Mouse (Mus musculus): ENCODE measurements at regions not wholly inside any gene's neighbourhood (a gene's known extent, or its start where the extent isn't known, plus 50 kb on each side); places are given as distances from the start of the nearest gene placed in this dataset.

DNA sequence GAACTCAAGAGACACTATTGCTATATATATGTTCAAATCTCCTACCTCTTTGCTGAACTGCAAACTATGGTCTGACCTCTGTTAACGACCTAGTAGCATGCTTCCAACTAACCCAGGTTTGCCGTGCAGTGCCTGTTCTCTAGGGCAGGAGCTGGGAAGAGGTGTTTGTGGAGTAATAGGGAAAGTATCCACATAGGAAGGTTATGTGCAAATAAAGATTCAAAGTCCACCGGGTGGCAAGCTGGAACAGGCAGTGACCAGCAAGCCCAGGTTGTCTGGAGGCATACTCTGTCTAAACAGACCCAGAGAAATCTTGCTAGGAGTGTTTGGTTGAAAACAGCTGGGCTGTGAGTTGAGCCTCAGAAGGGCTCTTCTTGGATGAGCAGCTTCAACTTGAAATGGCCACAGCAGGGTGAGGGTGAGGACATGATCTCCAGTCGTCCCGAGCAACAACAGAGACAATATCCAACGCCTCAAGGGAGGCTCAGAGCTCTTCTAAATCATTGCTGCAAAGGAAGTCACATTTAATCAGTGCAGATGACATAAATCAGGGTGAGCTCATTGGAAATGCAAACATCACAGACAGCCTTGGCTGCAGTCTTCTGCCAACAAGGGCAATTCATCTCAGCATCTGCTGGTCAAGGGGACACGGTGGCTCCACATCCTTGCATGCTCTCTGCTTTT lies 846.7 kb downstream of the Synb start:
- peak in 1 of 2 experiments; percentile 10 for DNase-seq (ENCODE audit: low spot score in 2 of 2)

DNA sequence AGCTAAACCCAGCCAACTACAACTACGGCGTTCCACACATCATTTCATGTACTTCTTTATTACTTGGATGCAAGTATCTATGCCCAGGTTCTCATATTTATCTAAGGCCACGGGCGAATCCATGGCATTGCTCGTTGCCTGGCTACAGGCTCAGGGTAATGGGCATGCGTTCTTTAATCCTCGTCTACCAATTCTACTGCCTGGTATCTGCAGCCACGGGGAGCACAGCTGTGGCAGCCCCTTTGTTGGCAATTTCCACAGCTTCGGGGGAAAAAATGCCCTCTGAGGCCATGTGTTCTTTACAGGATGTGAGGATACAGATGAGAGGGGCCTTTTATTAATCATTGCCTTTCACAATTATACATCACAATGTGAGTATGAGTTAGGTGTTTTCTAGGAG lies 860.8 kb downstream of the Synb start:
- DNase-seq (ENCODE audit: low spot score in 2 of 2), result no peak

DNA sequence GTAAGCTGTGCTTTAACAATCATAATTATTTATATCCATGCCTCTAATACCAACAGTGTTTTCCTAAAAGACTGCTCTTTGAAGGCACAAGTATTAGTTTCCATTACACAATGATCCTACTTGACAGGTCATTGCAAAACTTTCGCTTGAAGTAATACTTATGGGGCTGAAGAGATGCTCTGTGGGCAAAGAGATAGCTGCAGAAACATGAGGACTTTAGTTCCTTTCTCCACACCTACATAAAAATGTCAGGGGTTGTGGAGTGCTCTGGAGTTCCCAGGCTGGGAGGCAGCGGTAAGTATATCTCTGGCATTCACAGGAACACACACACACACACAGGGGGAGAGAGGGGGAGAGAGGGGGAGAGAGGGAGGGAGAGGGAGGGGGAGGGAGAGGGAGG lies 862.0 kb downstream of the Synb start:
- no peak for DNase-seq (ENCODE audit: low spot score in 2 of 2)

DNA sequence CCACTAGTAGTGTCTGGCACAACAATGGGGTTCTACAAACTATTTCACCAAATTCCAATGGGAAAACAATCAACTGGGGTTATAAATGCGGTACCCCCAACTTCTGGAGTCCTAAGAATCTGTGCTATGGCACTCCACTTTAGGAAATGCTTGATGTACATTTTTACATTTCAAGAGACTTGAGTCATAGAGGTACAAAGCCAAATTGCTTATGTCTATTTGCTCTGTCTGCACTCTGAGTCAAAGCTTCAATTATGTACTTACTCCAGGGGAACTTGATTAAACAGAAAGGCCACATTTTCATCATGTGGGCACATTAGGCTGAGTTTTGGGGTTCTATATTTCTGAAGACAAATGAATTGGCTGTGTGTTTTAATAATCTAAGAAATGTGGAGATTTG lies 866.9 kb downstream of the Synb start:
- DNase-seq (ENCODE audit: low spot score in 2 of 2), result no peak

DNA sequence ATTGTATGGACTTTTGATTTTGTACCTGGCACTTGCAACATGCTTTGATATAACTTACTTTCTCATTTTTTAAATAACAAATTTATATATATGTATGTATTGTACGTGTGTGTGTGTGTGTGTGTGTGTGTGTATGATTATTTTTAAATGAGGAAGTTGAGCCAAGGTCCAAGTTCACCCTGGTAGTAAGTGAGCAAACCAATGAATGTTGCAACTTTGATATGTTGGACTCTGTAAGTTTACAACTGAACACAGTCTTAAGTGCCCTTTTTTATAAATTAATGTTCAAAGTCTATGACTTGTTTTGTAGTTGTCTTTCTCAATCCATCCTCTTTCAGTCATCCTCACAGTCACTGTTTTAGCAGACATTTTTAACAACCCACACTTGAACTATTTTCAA lies 901.7 kb downstream of the Synb start:
- DNase-seq (ENCODE audit: low spot score in 2 of 2), result no peak

DNA sequence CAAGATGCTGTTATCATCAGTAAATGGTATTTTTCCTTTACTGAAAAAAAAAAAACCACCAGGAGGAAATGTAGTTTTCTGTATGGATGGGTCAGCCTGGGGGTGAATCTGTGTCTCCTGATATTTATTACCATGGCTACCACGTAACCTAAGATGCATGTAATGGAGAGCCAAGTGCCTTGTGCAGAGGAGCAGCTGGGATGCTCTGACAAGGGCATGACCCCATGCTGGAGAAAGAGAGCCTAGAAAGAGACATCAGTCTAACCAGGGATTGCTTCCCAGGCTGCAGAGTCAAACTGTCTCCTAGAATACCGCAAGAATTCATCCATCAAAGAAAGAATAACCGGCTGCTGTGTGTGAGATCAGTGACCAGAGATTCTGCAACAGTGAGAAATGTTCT lies 902.2 kb downstream of the Synb start:
- DNase-seq (ENCODE audit: low spot score in 2 of 2), result no peak

DNA sequence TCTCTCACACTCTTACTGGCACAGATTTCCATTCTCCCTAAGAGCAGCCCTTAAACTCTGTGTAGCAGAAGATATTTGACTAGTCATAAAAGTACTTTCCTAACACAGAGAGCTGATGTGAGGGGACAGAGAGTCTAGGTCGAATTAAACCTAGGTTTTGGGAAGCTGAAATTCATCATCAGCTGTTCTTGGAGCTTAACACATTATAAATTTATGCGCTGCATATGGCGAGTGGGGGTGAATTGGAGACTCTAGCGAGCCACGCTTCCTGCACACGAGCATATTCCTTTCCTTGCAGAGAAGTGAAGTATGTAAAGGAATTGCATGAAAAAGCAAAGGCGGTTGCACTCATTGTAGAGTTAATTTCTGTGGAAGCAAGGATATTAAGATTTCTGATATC lies 912.4 kb downstream of the Synb start:
- no peak for DNase-seq (ENCODE audit: low spot score in 2 of 2)

DNA sequence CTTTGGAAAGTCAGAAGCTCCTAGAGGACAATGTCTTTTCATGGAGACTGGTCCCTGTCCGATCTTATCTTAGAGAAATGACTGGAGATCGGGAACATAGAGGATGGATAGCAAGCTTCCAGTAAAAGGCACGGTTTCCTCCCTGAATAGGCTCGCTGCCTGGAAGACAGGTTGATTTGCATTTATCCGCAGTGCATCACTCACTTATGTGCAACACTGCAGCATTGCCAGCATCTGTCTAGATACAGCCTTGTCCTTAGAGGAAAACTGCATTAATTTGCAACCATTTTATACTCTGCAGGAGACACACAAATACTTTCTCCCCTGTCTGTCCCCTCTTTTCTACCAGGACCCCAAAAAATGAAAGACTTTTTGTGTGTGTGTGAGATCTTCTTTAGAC lies 926.4 kb downstream of the Synb start:
- DNase-seq (ENCODE audit: low spot score in 2 of 2), result no peak

DNA sequence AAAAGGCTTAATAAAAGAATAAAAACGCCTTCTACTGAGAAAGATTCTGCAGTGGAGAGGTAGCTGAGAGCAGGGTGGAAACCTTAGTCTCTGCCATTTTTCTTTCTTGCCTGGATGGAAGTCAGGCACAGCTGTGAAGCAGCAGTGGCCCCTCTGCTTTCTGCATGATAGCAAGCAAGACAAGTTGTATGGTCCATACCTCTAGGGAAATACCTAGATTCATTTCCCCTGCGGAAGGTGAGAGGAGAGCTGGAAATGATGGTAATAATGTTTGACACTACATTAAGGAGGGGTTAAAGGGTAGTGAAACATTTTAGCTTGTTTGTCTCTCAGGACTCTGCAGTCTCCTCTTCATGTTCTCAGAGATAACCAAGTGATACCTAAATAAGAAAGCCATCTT lies 930.2 kb downstream of the Synb start:
- DNase-seq (ENCODE audit: low spot score in 2 of 2), result no peak

DNA sequence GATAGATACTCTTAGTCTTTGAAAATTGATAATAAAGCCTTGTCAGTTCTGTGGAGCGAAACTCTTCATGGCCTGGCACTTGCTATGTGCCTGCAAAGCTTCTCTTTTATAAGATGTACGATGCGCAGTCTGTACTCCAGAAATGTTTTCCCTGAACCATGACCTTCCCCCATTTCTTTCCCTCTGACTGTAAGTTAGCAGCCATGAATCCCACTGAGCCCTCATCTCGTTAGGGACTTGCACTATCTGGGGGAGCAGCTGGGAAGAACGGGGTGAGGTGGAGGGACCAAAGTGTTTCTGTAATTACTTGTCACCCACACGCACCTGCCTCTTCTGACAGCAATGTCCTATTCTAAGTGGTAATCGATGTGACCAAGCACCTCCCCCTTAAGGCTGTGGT lies 932.1 kb downstream of the Synb start:
- no peak for DNase-seq (ENCODE audit: low spot score in 2 of 2)

DNA sequence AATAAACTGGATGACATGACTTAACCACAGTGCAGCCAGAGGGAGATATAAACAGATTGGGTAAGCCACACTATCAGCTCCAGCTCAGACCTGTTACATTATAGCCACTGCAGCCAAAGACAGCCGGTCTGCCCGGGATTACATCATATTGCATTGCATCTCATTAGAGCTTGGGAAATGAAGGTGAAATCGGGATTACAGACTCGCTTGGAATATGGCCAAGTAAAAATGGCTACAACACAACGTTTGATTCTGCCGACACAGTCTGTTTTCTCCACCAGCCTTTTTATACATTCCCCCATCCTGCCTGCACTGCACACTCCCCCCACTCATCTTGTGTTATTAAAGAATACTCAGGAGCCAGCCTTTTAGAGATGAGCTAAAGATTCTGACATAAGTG lies 932.6 kb downstream of the Synb start:
- no peak for DNase-seq (ENCODE audit: low spot score in 2 of 2)

DNA sequence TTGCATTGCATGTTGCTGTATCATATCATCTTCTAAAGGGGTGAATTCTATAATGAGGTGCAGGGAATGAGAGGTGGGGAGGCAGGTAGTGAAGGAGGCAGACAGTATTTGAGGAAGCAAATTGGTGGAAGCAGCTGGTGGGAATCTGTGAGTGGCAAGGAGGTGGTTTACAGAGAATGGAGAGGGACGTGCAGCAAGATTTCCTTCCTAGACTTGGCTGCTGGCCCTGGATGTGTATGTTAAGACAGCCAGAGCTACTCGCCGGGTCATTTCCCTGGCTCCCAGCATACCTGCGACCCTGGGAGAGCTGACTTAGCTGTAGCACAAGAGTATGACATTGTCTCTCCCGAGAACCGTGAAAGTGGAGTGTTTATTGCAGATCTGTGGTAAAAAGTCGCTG lies 937.7 kb downstream of the Synb start:
- DNase-seq (ENCODE audit: low spot score in 2 of 2), result no peak

DNA sequence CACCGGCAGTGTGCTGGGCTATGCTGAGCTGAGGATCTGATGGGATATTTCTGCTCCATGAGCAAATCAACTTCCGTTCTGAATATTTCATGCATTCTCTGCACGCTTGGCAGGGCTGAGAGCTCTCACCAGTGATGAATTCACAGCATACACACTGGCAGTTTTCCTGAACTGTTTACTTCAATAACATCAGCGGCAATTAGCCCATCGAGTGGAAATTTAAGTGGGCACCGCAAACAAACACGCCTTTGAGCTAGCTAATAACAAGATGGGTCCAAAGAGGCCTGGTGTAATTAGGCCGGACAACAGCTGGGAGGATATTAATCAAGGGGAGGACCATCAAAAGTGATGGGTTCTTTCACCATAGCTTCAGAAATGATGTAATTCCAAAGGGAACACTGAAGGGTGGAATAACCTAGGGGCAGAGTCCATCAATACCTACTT lies 938.6 kb downstream of the Synb start:
- DNase-seq (ENCODE audit: low spot score in 2 of 2), result no peak

DNA sequence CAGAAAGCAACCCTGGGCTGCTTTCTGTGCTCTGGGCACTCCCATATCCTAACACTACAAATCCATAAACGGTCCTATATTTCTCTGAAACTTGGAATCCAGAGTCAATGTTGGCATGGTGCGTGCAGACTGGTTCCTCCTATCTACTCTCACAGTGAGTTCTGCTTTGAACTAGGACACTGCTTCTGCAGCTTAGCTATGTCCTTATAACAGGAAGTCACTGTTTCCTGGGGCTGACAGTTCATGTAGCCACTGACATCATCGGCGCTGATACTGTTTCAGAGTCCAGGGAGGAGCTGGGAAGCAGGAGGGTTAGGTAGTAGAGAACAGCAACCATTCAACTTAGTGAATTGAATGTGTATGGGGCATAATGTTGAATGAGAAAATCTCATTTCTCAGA lies 948.6 kb downstream of the Synb start:
- no peak for DNase-seq (ENCODE audit: low spot score in 2 of 2)

DNA sequence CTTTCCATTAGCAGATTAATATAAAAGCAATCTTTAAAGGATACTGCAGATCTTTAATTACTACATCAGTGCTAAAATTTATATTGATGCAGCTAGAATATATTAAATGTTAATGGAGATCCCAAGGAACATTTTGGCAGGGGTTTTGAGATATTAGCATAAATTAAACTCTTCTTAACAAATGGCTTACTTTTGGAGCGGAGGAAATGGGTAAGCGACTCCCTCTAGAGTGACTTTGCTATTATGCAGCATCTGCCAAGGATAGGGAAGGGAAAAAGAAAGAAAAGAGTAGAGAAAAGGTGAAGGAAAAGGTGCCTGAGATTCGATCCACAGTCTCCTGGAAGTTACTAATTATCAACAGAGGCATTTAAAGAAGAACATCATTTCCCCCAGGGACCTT lies 949.4 kb downstream of the Synb start:
- DNase-seq (ENCODE audit: low spot score in 2 of 2), result no peak

DNA sequence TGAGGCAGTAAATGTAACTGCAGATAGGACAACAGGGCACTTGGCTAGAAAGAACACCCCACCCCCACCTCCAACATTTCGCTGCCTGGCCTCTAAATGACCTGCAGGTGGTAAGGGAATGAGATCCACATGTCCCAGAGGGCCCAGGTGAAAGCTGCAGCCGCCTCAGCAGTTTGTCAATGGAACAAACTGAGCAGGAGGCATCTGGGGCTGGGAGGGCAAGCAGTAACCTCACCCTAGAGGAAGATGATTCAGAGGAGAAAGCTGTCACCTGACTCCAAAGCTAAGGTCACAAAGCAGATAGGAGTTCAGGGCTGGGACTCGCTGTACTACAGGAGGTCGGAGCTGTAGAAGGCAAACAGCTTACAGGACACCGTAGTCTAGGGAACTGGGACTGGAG lies 955.7 kb downstream of the Synb start:
- DNase-seq (ENCODE audit: low spot score in 2 of 2), result no peak

DNA sequence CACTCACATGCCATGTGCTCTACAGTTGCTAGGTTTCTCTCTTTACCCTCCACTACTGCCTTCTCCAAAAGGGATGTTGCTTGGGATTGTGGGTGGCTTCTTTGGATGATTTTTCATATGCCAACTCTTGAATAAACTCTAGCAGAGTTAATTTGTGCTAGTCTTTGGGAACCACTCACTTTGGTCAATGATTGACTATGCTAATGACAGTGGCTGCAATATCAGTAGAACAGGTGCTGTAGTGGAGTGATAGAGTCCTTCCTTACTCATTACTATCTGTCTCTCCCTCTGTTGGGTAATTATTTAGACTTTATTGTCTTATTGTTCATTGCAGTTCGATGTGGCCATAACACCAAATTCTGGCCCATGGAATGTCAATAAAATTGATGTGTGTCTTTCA lies 969.0 kb downstream of the Synb start:
- DNase-seq (ENCODE audit: low spot score in 2 of 2), result no peak

DNA sequence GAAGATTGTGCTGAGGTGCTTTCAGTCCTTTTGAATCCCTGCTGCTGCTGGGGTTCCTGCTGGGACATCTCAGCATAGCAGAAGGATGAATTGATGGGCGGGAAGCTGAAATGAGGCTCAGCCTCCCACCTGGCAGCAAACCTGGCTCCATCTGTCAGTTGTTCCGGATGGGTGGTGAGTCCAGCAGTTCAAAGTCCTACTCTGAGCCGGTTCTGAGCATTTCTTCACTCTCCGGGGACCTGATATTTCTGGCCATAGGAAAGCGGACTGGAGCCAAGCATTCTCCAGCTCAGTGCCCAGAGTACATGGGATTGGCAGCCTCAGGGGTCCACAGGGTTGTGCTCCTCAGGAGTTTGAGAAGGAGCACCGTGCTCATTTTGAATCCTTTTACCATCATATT lies 971.1 kb downstream of the Synb start:
- no peak for DNase-seq (ENCODE audit: low spot score in 2 of 2)

DNA sequence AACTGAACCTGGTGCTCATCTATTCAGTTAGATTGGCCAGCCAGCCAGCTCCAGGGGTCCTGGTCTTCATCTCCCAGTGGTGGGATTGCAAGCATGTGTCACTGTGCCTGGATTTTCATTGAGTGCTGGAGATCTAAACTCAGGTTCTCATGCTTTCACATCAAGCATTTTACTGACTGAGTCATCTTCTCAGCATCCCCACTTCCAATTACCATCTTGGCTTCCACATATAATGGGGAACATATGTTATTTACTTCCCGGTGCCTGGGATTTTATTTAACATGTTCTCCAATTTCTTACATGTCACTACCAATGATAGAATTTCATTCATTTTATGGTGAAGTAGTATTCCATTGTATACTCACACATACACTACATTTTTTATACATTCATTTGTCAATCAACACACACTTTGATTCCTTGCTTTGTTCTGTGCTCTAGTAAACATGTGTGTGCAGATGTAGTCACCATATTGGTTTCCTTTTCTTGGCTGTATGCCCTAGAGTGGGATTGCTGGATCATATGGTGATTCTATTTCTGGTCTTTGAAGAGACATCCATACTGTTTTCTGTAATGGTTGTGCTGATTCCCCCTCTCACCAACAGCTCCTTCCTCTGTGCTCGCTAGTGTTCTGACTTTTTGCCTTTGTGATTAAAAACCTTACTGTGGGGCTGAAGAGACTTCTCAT lies 986.0 kb downstream of the Synb start:
- no peak for DNase-seq (ENCODE audit: low spot score in 2 of 2)

DNA sequence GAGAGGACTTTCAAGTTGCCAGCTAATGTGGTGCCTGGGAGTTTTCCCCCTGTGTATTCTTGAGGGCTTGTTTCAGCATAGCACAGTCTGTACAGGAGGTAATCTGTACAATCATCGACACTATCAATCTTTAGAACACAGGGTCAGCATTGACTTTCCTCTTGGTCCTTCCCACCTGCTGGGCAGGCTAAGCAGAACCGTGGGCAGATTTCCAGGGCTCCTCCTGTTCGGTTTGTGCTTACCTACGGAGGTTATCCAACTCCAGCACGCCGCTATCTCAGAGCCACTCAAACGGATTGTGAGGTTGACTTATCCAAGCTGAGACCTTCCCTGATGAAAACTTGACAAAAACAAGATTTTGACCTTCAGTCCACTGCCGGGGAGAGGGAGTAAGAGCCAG lies 988.9 kb downstream of the Synb start:
- DNase-seq (ENCODE audit: low spot score in 2 of 2), result no peak

DNA sequence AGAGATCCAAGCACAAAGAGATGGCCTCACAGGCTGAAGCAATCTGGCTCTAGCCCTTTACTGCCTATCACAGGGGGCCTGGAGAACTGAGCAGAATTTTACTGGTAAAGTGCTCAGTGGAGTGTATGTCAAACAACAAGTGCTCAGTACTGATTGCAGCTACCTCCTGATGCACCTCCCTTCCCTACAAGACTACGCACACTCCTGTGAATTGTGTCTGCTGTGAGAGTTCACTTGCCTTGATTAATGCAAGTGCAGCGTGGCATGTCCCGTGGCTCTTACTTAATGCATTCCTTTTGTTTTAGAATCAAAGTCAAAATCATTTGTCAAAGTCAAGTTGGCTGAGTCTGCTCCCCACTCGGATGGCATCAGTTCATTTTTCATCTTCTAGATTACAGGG lies 992.4 kb downstream of the Synb start:
- DNase-seq (ENCODE audit: low spot score in 2 of 2), result no peak

DNA sequence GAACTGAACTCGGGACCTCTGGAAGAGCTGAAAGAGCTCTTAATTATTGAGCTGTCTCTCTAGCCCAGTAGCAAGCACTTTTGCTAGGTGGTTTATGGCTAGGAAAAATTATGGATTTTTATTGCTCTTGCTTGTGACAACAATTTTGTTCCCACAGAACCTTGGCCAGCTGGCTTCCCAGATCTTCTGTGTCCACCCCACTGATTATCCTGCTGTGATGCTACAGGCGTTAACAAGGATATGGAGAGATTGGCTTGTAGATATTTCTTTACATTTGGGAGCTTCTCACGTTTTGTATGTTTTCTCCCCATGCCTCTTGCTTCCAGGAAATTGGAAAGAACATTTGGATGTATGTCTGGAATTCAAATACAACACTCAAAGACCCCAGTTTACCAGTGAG lies 1008.6 kb downstream of the Synb start:
- DNase-seq (ENCODE audit: low spot score in 2 of 2), result no peak

DNA sequence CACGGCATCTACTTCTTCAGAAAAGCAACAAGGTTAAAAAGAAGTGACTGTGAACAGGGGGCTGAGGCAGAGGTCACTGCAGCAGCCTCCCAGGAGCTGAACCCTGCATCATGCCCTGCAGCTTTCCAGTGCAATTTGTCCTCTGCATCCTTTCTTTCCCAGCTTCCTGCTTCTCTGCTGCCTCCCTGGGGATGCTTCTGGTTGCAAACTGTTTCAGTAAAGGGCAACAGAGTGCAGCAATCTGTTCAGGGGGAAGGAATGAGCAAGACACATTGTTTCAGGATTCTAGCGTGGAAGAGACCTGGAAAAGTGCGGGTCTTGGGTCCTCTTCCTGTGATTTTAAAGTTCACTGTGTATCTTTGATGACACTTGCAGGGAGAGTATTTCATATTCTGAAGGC lies 1032.7 kb downstream of the Synb start:
- DNase-seq (ENCODE audit: low spot score in 2 of 2), result no peak
